ENCODE assay signal across 10 mouse cellular contexts in the genomic region with DNA sequence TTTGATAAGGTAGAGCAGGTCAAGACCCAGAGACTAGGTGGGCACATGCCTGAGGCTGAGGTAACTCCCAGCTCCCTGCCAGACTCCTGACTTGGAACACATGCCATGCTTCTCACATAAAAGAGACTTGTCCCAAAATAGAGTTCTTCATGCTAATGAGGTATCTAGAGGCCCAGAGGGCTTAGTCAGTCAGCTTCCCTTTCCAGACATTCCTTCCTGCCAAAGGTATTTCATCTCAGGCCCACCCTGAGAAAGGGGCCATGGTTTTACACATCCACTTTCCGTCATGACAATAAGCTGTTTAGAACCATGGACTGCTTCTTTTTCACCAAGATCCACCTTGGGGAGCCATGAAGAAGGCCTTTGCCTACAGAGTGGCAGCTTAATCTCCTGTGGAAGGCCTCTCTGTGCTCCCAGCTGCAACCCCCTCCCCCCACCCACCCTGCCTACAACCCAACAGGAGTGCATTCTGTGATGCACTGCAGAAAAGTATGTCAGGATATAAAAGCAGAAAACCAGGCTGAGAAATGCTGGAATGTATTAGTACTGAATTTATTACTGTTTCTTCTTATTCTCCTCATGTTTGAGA.
DNase-seq lines count a peak whose midpoint lies in the region; ATAC-seq lines count a peak whose summit lies in the region.
"Had no signal": no experiment of that assay in that cellular context is flagged by ENCODE, and none has a peak within 500 bp of the region (broad histone marks: within the 10 kb centered on the region; RNA-seq: fewer than 3 reads in every experiment).

No protein-coding gene starts in this region.

- H3K4me3 ChIP-seq in heart, embryonic 15.5 days, result no peak overlapping the region
- no peak overlapping the region for H3K4me3 ChIP-seq in embryonic facial prominence, embryonic 10.5 days
- H3K4me3 ChIP-seq in hindbrain, embryonic 12.5 days, result no peak overlapping the region
- no peak overlapping the region for H3K4me3 ChIP-seq in midbrain, embryonic 15.5 days
- H3K4me3 ChIP-seq: kidney, embryonic 15.5 days had no signal

- H3K27ac ChIP-seq in heart, embryonic 15.5 days, result peak overlapping the region; percentile 73
- H3K27ac ChIP-seq in embryonic facial prominence, embryonic 10.5 days (replicated peaks), result peak overlapping the region; percentile 77
- 0 out of 2 replicates have a peak overlapping the region, but pooled peaks have one; percentile 12 for H3K27ac ChIP-seq in hindbrain, embryonic 12.5 days
- H3K27ac ChIP-seq in midbrain, embryonic 15.5 days, result peak overlapping the region; percentile 69
- H3K27ac ChIP-seq: kidney, embryonic 15.5 days had no signal

- no peak for DNase-seq in heart, postnatal 25 days (ENCODE audit: low spot score)
- peak; percentile 32 for DNase-seq in embryonic facial prominence, embryonic 10.5 days (ENCODE audit: low spot score)
- no peak for DNase-seq in left cerebral cortex, adult 9 months (ENCODE audit: low spot score in 2 of 2)
- DNase-seq in lung, postnatal 14 days, result no peak
- DNase-seq in right cerebral cortex, adult 18-20 months, result no peak
- DNase-seq: lung, adult 2 months had no signal

- no peak overlapping the region for H3K9ac ChIP-seq in heart, embryonic 15.5 days
- H3K9ac ChIP-seq in hindbrain, embryonic 12.5 days, result no peak overlapping the region
- H3K9ac ChIP-seq in midbrain, embryonic 15.5 days, result no peak overlapping the region
- H3K9ac ChIP-seq: kidney, embryonic 15.5 days had no signal

- H3K36me3 ChIP-seq in heart, embryonic 15.5 days, result no peaks in the 10 kb centered on the region
- no peaks in the 10 kb centered on the region for H3K36me3 ChIP-seq in embryonic facial prominence, embryonic 10.5 days (replicated peaks)
- H3K36me3 ChIP-seq in hindbrain, embryonic 12.5 days, result no peaks in the 10 kb centered on the region
- no peaks in the 10 kb centered on the region for H3K36me3 ChIP-seq in midbrain, embryonic 15.5 days (replicated peaks)
- H3K36me3 ChIP-seq: kidney, embryonic 15.5 days had no signal

- H3K4me2 ChIP-seq in heart, embryonic 15.5 days, result no peak overlapping the region
- H3K4me2 ChIP-seq in hindbrain, embryonic 12.5 days (replicated peaks), result no peak overlapping the region
- H3K4me2 ChIP-seq in midbrain, embryonic 15.5 days, result no peak overlapping the region
- H3K4me2 ChIP-seq: kidney, embryonic 15.5 days had no signal

- peaks cover 11% of the 10 kb centered on the region for H3K4me1 ChIP-seq in heart, embryonic 15.5 days (replicated peaks)
- peaks cover 18% of the 10 kb centered on the region for H3K4me1 ChIP-seq in embryonic facial prominence, embryonic 10.5 days
- peaks cover 6% of the 10 kb centered on the region for H3K4me1 ChIP-seq in hindbrain, embryonic 12.5 days
- peaks cover 15% of the 10 kb centered on the region for H3K4me1 ChIP-seq in midbrain, embryonic 15.5 days
- H3K4me1 ChIP-seq: kidney, embryonic 15.5 days had no signal

- no peaks in the 10 kb centered on the region for H3K27me3 ChIP-seq in heart, embryonic 15.5 days
- no peaks in the 10 kb centered on the region for H3K27me3 ChIP-seq in embryonic facial prominence, embryonic 10.5 days (replicated peaks; ENCODE audit: low read depth, poor library complexity, severe bottlenecking)
- no peaks in the 10 kb centered on the region for H3K27me3 ChIP-seq in hindbrain, embryonic 12.5 days
- H3K27me3 ChIP-seq in midbrain, embryonic 15.5 days (replicated peaks), result no peaks in the 10 kb centered on the region
- H3K27me3 ChIP-seq: kidney, embryonic 15.5 days had no signal

- ATAC-seq in heart, embryonic 15.5 days (replicated peaks; ENCODE audit: insufficient number of reproducible peaks, insufficient read depth, low FRiP score, low read depth), result peak; percentile 50; the same call in 1 of the 2 replicates
- no peak for ATAC-seq in hindbrain, embryonic 12.5 days (ENCODE audit: low FRiP score)
- ATAC-seq in midbrain, embryonic 15.5 days (replicated peaks), result peak; percentile 50; the same call in 1 of the 2 replicates

- intact Hi-C loops in heart, postnatal 25 days (cut with DNase I), result no loop called here

- no peaks in the 10 kb centered on the region for H3K9me3 ChIP-seq in heart, embryonic 15.5 days (replicated peaks)
- H3K9me3 ChIP-seq in embryonic facial prominence, embryonic 10.5 days, result no peaks in the 10 kb centered on the region
- H3K9me3 ChIP-seq in hindbrain, embryonic 12.5 days (replicated peaks), result no peaks in the 10 kb centered on the region
- H3K9me3 ChIP-seq in midbrain, embryonic 15.5 days, result no peaks in the 10 kb centered on the region
- H3K9me3 ChIP-seq: kidney, embryonic 15.5 days had no signal

- WGBS in heart, embryonic 15.5 days, result 38% methylated on average over 1 of the region's 1 CpGs
- WGBS in embryonic facial prominence, embryonic 10.5 days, result 43% methylated on average over 1 of the region's 1 CpGs
- WGBS in hindbrain, embryonic 12.5 days, result 27% methylated on average over 1 of the region's 1 CpGs
- 14% methylated on average over 1 of the region's 1 CpGs for WGBS in midbrain, embryonic 15.5 days

Comparison
In these comparisons a context has a peak if more than half of its experiments do, and no peak if none do; other contexts are left out.
1. H3K27ac ChIP-seq: peak in every context shown above with its lines; median percentile 77 in embryonic facial prominence, embryonic 10.5 days; 73 in heart, embryonic 15.5 days; 69 in midbrain, embryonic 15.5 days; 12 in hindbrain, embryonic 12.5 days.